Mouse (Mus musculus) kidney, postnatal 25 days (tissue): ENCODE data around the gene Romo1.
A peak's percentile ranks its signal among the peaks of the same experiment; 100 is the strongest.
"Not testable (repeated sequence)": the region's sequence is repeated elsewhere in the genome, so short reads cannot be mapped to it uniquely, and the experiment has no call there.

Source experiments
- DNase-seq, 2 experiments: peaks; one replicate each; pipeline ENCODE4 v3.0.0; 2021; ENCODE audit warnings: mixed read lengths in 2 of 2

The Romo1 gene

DNA sequence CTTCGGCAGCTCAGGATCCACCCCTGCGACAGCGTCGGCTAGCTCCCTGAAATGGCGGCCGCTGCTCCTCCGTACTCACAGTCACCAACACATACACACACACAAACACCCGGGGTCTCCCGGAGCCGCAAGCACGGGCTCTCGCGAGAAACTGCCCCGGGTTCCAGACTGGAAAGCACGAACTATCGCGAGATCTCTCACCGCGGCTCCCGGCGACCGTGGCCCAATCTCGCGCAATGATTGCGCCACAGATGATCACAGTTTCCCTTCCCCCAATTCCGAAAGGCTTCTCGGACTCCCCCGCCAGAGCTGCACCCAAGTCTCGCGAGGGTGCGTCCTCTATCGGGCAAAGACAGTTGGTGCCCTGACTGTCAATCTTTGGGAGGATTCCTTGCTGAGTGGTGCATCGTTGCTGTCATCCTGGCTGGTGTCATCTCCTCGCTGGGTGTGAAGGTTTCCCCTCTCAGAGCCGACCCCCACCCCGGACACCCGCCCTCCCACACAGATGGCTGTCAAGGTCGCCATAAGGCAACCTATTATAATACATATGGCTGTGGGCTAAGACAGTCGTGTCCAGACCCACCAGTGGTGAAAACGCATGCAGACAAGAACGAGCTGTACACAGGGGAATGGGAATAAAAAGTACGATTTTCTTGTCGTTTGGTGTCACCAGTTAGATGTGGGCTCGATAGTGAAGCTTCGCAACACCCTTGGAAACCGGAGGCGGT, 36.4 kb downstream of the Romo1 start, which contains the start of gene Rbm39:
Gene Rbm39, minus strand, starts transcription at position 145 of the 728 bp plus-strand sequence.
- peak; percentile 99 to 100 for DNase-seq

DNA sequence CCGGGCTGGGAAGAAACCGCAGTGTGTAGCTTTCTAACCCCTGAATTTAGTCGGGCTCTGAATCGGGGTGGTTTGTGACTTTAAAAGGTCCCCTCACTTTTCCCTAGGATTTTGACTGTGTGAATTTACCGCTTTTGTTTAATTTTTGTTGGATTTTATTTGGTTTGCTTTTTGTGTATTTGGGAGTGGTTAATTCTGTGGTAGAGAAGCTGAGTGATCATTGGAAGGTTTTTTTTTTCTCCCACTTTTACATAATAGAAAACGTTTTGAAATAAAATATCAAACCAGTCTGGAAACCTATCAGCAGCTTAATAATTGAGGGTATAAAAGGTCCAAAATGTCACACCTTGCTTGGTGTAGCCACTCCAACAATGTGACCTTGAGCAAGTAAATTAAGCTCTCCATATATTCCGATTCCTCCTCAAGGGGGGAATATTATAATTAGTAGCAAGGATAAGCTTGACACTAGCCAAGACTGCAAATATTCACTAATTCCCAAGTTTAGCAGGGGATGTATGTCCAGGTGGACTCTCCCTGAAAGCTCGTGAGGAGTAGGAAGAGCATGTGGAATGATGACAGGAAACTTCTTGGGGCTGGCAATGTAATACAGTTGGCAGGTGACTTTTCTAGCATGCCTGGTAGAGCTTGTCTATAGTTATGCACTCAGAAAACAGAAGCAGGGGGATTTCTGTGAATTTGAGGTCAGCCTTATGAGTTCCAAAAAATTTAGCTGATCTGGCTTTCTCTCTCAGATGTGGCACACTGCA, 37.2 kb downstream of the Romo1 start:
- no peak for DNase-seq

DNA sequence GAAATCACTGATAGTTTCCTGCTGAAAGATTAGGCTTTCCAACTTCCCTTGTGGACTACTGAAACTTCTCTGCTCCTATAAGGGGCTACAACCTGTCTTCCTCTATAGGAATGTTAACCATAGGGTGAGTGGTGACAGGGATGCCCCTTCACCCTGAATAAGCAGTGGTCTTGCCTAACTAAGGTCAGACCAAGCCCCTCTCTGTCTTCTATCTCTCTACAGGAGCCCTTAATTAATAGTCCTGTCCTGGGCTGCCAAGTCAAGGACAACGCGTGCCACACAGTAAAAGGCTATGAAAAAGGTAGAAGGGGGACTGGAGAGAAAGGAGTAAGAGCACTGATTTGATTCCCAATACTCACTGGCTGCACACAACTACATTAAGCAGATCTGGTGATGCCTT, 37.8 kb downstream of the Romo1 start:
- no peak for DNase-seq

DNA sequence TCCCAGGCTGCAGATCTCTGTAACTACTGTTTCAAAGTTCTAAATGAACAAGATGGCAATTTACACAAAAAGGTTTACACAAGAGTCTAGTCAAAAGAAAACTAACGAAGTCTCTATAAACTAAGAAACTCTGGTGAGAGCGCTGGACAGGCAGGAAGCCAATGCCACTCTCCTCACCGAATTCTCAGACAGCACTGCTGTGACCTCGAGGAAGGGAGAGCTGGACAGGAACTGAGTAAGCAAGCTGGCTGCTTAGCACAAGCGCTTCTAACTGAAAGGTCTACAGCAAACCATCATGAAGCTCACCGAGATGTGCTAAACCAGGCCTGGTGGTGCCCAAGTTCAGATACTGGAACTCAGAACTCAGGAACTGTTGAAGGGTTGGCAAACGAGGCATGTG, 45.4 kb downstream of the Romo1 start:
- DNase-seq = not testable (repeated sequence)

DNA sequence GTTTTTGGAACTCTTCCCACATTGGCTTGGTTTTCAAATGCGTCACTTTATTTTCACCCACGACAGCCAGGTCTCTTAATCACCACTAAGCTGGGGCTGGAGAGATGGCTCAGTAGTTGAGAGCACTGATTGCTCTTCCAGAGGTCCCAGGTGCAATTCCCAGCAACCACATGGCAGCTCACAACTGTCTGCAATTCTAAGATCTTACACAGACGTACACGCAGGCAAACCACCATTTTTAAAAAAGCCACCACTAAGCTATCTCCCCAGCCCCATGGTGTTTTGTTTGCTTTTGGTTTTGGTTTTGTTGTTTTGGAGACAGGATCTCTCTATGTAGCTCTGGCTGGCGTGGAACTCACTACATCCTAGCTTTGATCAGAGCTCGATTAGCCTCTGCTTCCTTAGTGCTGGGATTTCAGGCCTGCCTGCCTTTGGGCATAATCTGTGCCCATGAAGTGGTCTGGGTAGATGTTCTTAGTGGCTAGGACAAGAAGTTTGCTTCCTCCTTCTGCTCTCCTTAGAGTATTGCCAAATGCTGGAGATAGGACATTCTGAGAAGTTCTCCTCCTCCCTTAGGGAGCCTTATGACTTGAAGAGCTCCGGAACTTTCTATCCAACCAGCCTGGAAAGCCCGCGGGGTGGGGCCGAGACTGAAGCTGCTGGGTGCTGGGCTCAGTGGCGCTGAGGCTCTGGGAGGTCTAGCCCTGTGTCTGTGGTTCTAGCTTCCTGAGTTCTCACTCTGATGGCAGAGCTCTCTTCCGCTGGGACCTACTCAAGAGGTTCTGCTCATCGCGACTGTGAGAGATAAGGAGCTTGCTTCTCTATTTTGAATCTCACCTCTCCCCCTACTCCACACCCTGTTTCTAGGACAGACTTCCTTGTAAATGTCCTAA, 46.4 kb downstream of the Romo1 start:
- DNase-seq = no peak

DNA sequence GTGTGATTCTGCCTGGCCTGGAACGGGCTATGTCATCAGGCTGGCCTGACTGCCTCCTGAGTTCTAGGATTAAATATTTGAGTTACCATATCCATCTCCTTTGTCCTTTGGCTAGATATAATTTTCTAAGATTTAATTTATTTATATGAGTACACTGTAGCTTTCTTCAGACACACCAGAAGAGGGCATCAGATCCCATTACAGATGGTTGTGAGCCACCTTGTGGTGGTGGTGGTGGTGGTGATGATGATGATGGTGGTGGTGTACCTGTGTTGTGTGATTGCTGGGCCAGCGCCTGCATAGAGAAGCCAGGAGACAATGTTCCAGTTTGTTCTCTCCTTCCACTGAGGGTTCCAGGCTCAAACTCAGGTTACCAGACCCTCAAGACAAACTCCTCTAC, 47.7 kb downstream of the Romo1 start:
- no peak for DNase-seq

DNA sequence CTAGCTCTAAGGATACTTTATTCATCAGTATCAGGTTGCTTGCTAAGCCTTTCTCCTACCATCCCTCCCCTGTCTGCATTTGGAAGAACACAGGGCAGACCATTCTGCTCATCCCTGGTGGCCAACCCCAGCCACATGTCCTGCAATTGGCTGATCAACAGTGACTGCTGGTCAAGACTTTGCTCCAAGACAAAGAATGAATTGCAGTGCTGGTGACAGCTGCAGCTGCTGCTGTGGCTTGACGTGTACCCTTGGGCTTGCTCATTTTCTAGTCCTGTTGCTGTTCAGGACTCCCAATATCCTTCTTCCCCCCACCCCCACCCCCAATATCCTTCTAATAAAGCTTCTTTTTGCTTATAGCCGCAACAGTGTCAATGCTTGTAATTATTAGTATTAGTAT, 48.2 kb downstream of the Romo1 start:
- no peak for DNase-seq

DNA sequence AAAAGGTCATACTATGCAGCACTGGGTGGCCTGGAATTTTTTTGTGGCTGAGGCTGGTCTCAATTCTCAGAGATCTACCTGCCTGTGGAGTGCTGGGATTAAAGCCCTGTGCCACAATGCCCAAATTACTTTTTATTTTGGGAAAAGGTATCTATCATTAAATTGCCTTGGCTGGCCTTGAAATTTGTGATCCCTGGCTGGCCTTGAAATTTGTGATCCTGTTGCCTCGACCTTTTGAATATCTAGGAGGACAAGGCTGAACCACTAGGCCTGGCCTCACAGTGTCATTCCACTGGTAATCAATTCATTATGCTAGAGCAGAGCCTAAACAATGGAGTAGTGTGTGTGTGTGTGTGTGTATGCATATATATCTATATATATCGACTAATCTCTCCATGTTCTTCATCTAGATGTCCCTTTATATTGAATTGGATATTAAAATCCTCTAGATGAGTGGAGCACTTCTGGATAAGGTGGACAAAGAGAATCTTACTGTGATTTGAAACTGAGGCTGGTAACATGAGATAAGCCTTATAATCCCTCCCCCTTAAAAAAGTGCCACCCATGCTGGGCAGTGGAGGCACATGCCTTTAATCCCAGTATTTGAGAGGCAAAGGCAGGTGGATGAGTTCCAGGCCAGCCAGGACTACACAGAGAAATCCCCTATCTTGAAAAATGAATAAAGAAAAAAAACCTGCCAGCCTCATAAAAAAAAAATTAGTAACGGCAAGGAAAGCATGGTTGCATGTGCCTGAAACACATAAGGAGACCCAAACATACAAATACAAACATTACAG, 49.4 kb downstream of the Romo1 start:
- DNase-seq = no peak

DNA sequence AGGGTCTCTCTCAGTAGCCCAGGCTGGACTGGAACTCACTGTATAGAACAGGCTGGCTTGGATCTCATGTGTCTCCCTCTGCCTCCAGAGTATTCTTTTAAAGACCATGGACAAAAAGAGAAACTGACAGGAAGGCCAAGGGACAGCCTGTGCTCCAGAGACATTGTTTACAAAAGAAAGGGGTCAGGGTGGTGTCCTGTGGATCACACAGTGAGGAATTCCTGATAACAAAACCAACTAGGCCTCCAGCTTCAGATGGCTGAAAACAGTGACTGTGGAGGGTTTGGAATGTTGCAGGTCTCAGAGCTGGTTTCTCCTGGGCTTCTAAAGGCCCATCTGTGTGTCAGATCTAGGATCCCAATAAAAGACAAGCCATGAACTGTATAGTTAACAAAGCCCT, 50.7 kb downstream of the Romo1 start:
- DNase-seq = peak in 1 of 2 experiments; percentile 58
